Comparison of ENCODE assay signal across 11 mouse cellular contexts in genomic region chr5:139125717-139126116, GRCm38 (mm10). TPM values are rescaled to one million over a fixed set of nuclear protein-coding genes. Genes with fewer than 3 reads are reported as not detected.
"Had no signal": no experiment of that assay in that cellular context is flagged by ENCODE, and none has a peak within 500 bp of the region (broad histone marks: within the 10 kb centered on the region; RNA-seq: fewer than 3 reads in every experiment).

No protein-coding gene starts in this region.

- ATAC-seq: lung, postnatal 0 days; midbrain, embryonic 13.5 days; midbrain, embryonic 15.5 days had no signal

- DNase-seq: lung, adult 2 months; lung, postnatal 14 days; lung, postnatal 36 days; right cerebral cortex, postnatal 14 days; thymus, adult 2 months; thymus, postnatal 25 days; thymus, postnatal 4 days had no signal

RNA-seq across cellular contexts. Expression of gene Prkar1b, which starts 24.1 kb away (rescaled TPM):
- total RNA-seq: neutrophil, adult 5-6 weeks had no signal
